Mouse (Mus musculus) Patski (cell line): ENCODE results near the gene Wnt5b. TPM values are rescaled to one million over a fixed set of nuclear protein-coding genes. Genes with fewer than 3 reads are reported as not detected.
A peak's percentile ranks its signal among the peaks of the same experiment; 100 is the strongest.

Experiments
- ATAC-seq: fragments of 100-300 bp; one replicate; pipeline ENCODE4 v1.8.0; 2021
- CTCF ChIA-PET: fragments of 350-600 bp; sonication (Branson Sonifier 250); formaldehyde crosslinking; loops from one replicate; lab custom pipeline; 2022; ENCODE audit warnings: inconsistent platforms; lab: Charles Lee
- POLR2A ChIA-PET: fragments of 350-600 bp; sonication (Branson Sonifier 250); formaldehyde crosslinking; loops from one replicate; lab custom pipeline; 2022; ENCODE audit warnings: antibody characterized with exemption, inconsistent platforms; lab: Charles Lee
- DNase-seq: peaks from one replicate; pipeline ENCODE4 v3.0.0-alpha.2; 2011; ENCODE audit warnings: low read depth, low spot score
- H3K27me3 ChIP-seq: fragments of 371-371 bp; one replicate; pipeline ENCODE4 v1.5.1; 2021
- CTCF ChIP-seq: fragments of 100-300 bp; IDR thresholded peaks from one replicate; pipeline ENCODE4 v1.5.1; 2021
- in situ Hi-C: fragments of 300-500 bp; cut with MboI; formaldehyde crosslinking; loops from 3 replicates; pipeline ENCODE4 v1.11.1; 2018; ENCODE audit warnings: low pct_unique_long_range_greater_than_20kb, mixed read lengths
- polyA plus RNA-seq: library from polyadenylated mRNA; unstranded; gene quantifications from one replicate; pipeline ENCODE4 v1.2.3, GENCODE M21; 2021

The Wnt5b gene
- polyA plus RNA-seq, 1 experiment from 2014 or later, result 9.8 TPM

DNA sequence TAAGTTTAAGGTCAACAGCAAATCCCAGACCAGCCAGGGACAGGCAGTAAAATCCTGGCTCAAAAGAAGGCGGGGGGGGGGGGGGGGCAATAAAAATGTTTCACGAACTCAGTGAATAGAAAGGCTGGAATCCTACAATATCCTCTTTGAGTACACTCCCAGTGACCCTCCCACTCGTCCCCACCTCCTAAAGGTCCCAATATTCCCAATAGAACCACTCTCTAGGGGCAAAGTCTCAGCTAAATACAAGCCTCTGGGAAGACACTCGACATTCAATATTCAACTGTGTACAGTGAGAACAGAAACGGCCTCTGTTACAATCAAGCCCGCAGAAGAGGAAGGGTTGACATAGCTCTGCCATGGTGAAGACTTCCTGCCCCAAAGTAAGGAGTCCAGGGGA is 136.3 kb downstream of the Wnt5b start:
- in situ Hi-C loops, result no loop called here
- ChIA-PET POLR2A (interaction anchor here (0.7 kb wide), 1 partner anchor 50 kb away, joined by 5 read pairs; no protein-coding TSS in a partner anchor), CTCF (no interaction called here)
- DNase-seq (no peak), ATAC-seq (no peak)
- H3K27me3 ChIP-seq, result peaks cover 23% of the 10 kb centered on the region
- TF ChIP-seq CTCF, result no peak

- TF ChIP-seq CTCF, result no peak
- in situ Hi-C loops, result no loop called here
- H3K27me3 ChIP-seq, result peaks cover 28% of the 10 kb centered on the region
- ATAC-seq, result no peak
- ChIA-PET CTCF (no interaction called here), POLR2A (no interaction called here)
- no peak for DNase-seq
Measured at GRCm38 (mm10) chr6:119406528-119406927, 137.6 kb downstream of the Wnt5b start.

GRCm38 (mm10) chr6:119405310-119405709 is 138.8 kb downstream of the Wnt5b start:
- POLR2A ChIA-PET, result interaction anchor here (0.6 kb wide), 1 partner anchor 8 kb away, joined by 3 read pairs; no protein-coding TSS in a partner anchor
- peaks cover 39% of the 10 kb centered on the region for H3K27me3 ChIP-seq
- no peak for DNase-seq
- ATAC-seq, result no peak
- CTCF ChIA-PET, result no interaction called here
- in situ Hi-C loops, result no loop called here
- no peak for TF ChIP-seq CTCF

- DNase-seq (no peak), ATAC-seq (no peak)
- in situ Hi-C loops, result no loop called here
- CTCF ChIA-PET, result no interaction called here
- TF ChIP-seq CTCF, result no peak
- peaks cover 41% of the 10 kb centered on the region for H3K27me3 ChIP-seq
- POLR2A ChIA-PET, result interaction anchor here (0.6 kb wide), 1 partner anchor 8 kb away, joined by 3 read pairs; no protein-coding TSS in a partner anchor
Measured at GRCm38 (mm10) chr6:119404854-119405253, 139.3 kb downstream of the Wnt5b start.

DNA sequence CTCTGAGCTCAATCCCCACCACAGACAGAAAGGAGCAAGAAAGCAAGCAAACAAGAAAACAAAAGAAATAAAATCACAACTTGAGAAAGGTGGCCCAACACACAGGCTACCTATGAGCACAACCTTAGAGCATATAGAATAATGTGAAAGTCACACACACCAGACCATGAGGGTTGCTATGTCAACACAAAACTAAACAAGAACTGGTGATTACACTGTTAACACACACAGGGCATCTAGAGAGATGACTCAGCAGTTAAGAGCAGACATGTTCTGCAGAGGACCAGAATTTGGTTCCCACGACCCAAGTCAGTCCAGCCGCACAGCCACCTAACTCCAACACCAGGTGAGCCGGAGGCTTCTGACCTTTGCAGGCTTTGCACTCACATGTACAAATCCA is 141.2 kb downstream of the Wnt5b start:
- DNase-seq, result no peak
- no peak for TF ChIP-seq CTCF
- no peak for ATAC-seq
- ChIA-PET POLR2A (no interaction called here), CTCF (no interaction called here)
- in situ Hi-C loops, result no loop called here
- H3K27me3 ChIP-seq, result peaks cover 41% of the 10 kb centered on the region

DNA sequence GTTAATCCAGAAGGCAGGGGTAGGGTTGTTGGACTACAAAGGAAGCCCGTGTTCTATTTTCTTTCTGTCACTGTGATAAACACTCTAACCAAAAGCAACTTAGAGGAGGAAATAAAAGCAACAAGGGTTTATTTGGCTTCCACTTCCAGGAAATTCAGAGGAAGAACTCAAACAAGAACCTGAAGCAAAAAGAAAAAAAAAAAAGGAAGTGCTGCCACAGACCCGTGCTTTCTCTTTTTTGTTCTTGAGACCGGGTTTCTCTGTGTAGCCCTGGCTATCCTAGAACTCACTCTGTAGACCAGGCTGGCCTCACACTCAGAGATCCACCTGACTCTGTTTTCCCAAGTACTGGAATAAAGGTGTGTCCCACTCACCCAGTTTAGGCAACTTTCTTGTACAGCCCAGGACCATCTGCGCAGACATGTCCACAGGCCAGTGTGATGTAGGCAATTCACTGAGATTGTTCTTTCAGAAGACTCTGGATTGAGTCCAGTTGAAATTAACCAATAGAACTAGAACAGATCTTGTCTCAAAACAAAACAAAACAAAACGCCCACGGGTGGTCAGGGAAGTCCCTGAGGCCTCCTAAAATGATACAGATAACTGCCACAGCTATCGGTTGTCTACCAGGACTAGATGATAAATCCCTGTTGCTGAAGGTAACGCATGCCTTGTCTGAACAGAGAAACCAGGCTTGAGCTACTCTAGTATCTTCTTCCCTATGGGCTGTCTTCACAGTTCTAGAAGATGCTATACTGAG is 142.4 kb downstream of the Wnt5b start:
- POLR2A ChIA-PET, result no interaction called here
- in situ Hi-C loops, result no loop called here
- no peak for ATAC-seq
- peaks cover 41% of the 10 kb centered on the region for H3K27me3 ChIP-seq
- no peak for TF ChIP-seq CTCF
- no peak for DNase-seq
- CTCF ChIA-PET, result interaction anchor here (0.8 kb wide), 1 partner anchor 8 kb away, joined by 3 read pairs; no protein-coding TSS in a partner anchor

DNA sequence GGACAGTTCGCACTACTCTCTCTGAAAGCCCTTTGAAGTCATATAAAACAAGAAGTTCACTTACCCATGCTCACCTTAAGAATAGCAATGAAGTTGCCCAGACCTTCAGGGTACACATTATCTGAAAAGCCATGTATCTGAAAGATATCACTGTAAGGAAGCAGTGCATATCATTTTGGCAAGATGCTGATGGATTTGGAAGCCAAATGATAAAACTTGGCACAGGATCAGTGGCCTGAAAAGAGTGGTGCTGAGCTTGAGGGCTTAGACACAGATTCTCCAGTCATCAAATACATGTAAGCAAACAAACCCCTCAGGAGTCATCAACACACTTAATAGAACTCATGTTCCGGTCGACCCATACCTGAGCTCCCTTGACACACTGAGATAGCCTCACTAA is 143.5 kb downstream of the Wnt5b start:
- CTCF ChIA-PET, result interaction anchor here (0.8 kb wide), 1 partner anchor 9 kb away, joined by 3 read pairs; no protein-coding TSS in a partner anchor
- POLR2A ChIA-PET, result no interaction called here
- in situ Hi-C loops, result no loop called here

DNA sequence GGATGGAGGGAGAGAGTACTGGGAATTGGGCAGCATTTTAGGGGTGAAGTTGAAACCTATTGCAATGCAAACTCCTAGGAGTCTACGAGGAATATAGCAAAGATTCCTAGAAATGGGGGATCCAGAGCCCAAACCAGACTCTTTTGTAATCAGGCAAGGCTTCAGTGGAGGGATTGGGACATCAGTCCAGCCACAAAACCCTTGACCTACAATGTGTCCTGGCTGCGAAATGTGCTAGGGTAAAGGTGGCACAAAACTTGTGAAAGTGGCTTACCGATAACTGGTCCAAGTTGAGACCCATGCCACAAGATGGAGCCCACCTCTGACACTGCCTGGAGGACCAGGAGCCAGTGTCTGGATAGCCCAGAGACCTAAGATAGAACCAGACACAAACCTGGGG is 144.8 kb downstream of the Wnt5b start:
- DNase-seq (no peak), ATAC-seq (no peak)
- in situ Hi-C loops, result no loop called here
- peaks cover 26% of the 10 kb centered on the region for H3K27me3 ChIP-seq
- ChIA-PET POLR2A (no interaction called here), CTCF (no interaction called here)
- TF ChIP-seq CTCF, result no peak

More for the DNA sequence above, 143.5 kb downstream of the Wnt5b start:
- DNase-seq (no peak), ATAC-seq (no peak)
- peaks cover 38% of the 10 kb centered on the region for H3K27me3 ChIP-seq
- no peak for TF ChIP-seq CTCF

GRCm38 (mm10) chr6:119396309-119396634 is 147.9 kb downstream of the Wnt5b start:
- peak; percentile 60 for ATAC-seq

DNA sequence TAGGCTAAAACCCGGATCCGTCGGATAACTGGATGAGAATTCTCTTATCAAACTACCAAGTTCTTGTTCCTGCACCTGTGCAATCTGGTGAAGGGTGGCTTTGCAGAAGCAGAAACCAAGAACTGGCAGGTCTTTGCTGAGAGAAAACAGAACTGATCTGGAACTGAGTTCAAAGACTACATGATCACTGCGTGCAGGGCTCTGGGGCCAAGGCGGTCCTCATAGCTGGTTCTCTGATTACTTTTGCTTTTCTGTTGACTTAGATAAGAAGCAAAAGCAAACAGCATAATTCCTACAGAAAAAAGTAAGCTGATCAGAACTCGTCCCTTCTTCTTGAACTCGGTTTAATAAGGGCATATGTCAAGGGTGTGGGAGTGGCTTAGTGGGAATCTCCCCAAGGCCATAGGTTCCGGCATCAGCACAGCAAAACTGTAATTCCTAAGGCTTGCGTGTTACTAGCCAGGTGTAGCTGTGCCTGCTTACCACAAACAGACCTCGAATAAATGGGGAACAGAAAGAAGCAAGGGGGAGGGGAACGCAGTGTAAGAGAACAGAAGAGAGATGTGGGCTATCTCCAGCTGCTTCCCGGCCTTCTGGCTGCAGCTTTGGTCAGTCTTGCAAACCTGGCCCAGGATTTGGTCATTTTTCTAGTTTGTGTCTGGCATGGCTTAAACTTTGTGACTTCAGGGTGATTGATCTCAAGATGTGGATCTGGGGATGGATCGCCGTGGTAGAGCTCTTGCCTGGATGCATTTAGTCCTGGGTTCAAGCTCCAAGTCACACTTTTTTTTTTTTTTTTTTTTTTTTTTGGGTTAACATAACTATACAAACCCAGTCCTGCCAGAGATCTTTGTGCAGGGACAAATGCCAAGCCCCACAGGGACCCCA is 148.5 kb downstream of the Wnt5b start:
- peaks cover 6% of the 10 kb centered on the region for H3K27me3 ChIP-seq
- ATAC-seq (no peak), DNase-seq (no peak)
- TF ChIP-seq CTCF, result no peak
- ChIA-PET POLR2A (no interaction called here), CTCF (no interaction called here)
- in situ Hi-C loops, result no loop called here

More at GRCm38 (mm10) chr6:119396309-119396634, 147.9 kb downstream of the Wnt5b start:
- ChIA-PET POLR2A (no interaction called here), CTCF (interaction anchor here (1.0 to 1.4 kb wide), 2 partner anchors 12 to 48 kb away, joined by 3 read pairs; no protein-coding TSS in a partner anchor)
- H3K27me3 ChIP-seq, result peaks cover 11% of the 10 kb centered on the region
- peak; percentile 59 for DNase-seq
- TF ChIP-seq CTCF, result no peak
- in situ Hi-C loops, result no loop called here
